Mouse (Mus musculus): ENCODE results near the gene Efcab2. TPM values are rescaled to one million over a fixed set of nuclear protein-coding genes. Genes with fewer than 3 reads are reported as not detected.

Gene Efcab2
- polyA plus RNA-seq, 1 experiment: 4.1 TPM

DNA sequence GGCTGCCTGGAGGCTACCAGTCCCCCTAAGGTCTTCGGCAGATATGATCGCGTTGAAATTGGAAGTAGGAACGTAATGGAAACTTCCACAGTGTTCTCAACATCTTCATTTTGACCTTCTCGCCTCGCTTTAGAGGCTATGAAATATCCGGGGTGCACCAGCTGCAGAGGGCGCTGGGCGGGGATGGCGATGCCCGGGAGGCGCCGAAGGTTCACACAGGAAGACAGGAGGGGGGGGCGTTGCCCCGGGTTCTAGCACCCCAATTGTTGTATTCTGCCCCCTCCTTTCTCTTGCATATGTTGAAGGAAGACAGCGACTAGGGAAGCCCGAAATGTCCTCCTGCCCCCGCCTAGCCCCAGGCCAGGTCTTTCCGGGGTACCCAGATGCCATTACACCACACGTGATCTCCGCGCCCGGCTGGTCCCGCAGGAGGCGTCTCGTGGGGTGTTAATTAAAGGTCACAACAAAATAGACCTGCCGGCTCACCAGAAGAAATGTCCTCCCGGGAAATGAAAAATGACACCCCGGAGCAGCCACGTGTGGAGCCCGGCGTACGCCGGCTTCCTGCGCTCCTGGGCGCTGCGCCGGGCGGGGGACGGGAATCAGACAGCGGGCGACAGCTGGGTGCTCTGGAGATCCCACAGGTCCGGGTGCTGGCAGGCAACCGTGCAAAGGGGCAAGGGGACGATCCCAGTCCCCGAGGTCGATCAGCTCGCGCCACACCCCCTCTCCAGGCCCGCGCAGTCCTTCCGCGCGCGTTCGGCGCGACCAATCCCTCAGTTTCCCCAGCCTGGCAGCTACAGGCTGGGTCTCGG lies 121.9 kb downstream of the Efcab2 start:
- peak overlapping the region; percentile 62 for H3K4me3 ChIP-seq (ENCODE audit: insufficient read depth, low read length)

DNA sequence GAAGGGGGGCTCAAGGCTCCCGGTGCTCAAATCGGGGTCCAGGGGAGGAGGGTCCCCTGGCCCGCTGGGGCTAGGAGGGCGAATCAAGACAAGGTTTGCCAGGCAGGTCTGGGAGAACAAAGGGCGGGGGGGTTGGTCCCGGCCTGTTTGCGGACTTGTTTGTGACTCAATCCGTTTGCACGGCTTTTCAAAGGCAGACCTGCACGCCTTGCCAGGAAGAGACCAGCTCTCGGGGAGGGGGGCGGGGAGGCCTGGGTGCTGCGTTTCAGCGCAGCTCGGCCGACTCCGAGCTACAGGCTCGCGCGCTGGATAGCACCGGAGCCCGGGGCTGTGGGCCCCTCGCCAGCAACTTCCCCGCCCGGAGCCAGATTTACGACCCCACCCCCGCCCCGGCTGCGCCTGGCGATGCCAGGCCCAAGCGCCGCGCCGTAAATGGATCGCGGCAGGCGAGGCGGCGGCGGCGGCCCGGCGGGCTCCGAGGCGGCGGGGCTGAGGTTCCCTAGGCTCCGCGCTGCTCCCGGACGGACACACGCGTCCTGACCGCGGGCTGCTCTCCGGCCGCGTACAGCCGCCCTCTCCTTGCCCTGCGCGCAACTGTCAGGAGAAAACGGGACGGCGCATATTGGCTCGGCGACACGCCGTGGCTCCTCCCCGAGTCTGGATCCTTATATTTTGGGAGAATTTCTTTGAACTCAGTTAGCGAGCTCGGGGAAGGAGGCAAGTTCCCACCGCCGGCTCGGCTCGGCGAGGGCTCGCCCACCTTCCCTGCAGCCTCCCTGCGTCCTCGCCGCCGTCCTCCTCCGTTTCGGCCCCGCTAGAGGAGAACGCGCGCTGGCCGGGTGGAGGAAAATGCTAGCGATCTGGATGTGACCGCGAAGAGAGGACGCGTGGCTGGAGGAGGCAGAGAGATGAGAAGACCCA lies 122.8 kb downstream of the Efcab2 start, which contains the start of gene Kif26b:
Gene Kif26b, plus strand, starts transcription at position 695 of the 921 bp plus-strand sequence.
- TF ChIP-seq POLR2A (IDR thresholded peaks at IDR 0.05; ENCODE audit: borderline replicate concordance, low read depth, low read length) (no peak), CTCF (IDR thresholded peaks at IDR 0.05; ENCODE audit: low read depth, low read length) (no peak)
- Histone ChIP-seq H3K4me1 (ENCODE audit: control insufficient read depth, insufficient read depth, low read length) (no peaks in the 10 kb centered on the region; the same call in 1 of the 2 replicates), H3K27ac (ENCODE audit: insufficient read depth, low read depth, low read length) (no peak within 1 kb of the TSS), H3K4me3 (ENCODE audit: insufficient read depth, low read length) (peak within 1 kb of the TSS; percentile 62)

More for the DNA sequence above, 121.9 kb downstream of the Efcab2 start:
- H3K4me1 ChIP-seq (ENCODE audit: control insufficient read depth, insufficient read depth, low read length): peaks cover 5% of the 10 kb centered on the region; the same call in 1 of the 2 replicates
- H3K27ac ChIP-seq (ENCODE audit: insufficient read depth, low read depth, low read length): no peak overlapping the region
- TF ChIP-seq POLR2A (IDR thresholded peaks at IDR 0.05; ENCODE audit: borderline replicate concordance, low read depth, low read length): no peak
- TF ChIP-seq CTCF (IDR thresholded peaks at IDR 0.05; ENCODE audit: low read depth, low read length): no peak

DNA sequence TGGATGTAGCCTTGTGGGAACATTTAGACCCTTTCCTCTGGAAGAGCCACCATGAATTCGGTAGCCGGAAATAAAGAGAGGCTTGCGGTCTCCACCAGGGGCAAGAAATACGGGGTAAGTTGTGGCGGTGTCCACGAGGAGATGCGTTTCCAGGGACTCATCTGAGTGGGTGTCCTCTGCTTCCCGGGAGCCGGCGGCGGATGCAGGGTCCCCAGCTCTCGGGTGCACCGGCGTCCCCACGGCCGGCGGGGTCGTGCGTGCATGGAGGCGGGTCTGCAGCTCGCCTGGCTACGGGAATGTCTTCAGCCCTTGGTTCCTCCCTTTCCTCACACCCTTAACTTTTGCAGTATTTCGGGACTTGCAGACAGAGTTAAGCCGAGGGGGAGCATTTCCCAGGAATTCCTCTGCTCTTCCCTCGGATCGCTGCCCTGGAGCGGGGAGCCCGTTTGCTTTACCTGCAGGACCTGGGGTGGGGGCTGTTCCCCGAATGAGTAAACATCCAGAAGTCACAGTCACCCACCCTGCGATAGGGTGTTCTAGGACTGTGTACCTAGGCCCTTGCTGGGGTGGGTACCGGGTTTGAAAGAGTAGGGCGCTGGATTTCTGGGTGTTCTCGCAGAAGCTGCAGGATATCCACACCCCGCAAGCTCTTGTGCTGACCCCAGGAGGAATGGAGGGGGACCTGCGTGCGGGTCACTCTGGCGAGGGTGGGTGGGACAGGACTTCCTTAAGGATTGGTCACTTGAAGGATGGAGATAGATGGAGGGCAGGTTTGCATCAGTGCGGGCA lies 123.8 kb downstream of the Efcab2 start:
- no peaks in the 10 kb centered on the region; the same call in 1 of the 2 replicates for H3K4me1 ChIP-seq (ENCODE audit: control insufficient read depth, insufficient read depth, low read length)
- H3K27ac ChIP-seq (ENCODE audit: insufficient read depth, low read depth, low read length): no peak overlapping the region
- H3K4me3 ChIP-seq (ENCODE audit: insufficient read depth, low read length): peak overlapping the region; percentile 62
- no peak for TF ChIP-seq CTCF (IDR thresholded peaks at IDR 0.05; ENCODE audit: low read depth, low read length)

DNA sequence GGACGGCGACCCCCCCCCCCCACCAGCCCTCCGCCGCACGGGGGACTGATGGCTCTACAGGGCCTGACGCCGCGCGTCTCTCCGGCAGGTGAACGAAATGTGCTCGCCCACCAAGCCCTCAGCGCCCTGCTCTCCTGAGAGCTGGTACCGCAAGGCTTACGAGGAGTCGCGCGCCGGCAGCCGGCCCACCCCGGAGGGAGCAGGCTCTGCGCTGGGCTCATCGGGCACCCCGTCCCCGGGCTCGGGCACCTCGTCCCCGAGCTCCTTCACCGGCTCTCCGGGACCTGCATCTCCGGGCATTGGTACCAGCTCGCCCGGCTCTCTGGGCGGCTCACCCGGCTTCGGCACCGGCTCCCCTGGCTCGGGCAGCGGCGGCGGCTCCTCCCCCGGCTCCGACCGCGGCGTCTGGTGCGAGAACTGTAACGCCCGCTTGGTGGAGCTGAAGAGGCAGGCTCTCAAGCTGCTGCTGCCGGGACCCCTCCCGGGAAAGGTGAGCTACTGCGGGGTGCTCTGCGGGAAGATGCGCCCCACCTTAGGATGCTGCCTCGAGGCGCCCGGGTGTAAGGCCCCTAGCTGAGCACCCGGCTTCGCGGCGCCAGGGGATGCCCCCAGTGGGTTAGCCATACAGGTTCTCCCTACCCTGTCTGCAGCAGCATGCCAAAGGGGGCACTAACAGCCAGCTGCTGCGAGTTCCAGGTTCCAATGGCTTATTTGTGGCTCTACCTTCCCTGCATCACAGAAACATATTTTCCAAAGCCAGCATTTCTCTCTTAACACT lies 124.6 kb downstream of the Efcab2 start:
- H3K27ac ChIP-seq (ENCODE audit: insufficient read depth, low read depth, low read length): no peak overlapping the region
- H3K4me3 ChIP-seq (ENCODE audit: insufficient read depth, low read length): peak overlapping the region; percentile 62
- TF ChIP-seq POLR2A (IDR thresholded peaks at IDR 0.05; ENCODE audit: borderline replicate concordance, low read depth, low read length) (no peak), CTCF (IDR thresholded peaks at IDR 0.05; ENCODE audit: low read depth, low read length) (peak; percentile 32; the same call in 1 of the 2 replicates)
- H3K4me1 ChIP-seq (ENCODE audit: control insufficient read depth, insufficient read depth, low read length): no peaks in the 10 kb centered on the region; the same call in 1 of the 2 replicates

Other genes with a start within 250 kb of the Efcab2 start
- gene Desi2, start 218.7 kb upstream of the Efcab2 start, polyA plus RNA-seq (2012; ENCODE audit: insufficient read depth, insufficient read length, missing spikeins): 17.3 and 17.6 TPM in 2 replicates
- gene Cox20, start 87.0 kb upstream of the Efcab2 start, polyA plus RNA-seq (2012; ENCODE audit: insufficient read depth, insufficient read length, missing spikeins): 73.7 and 80.6 TPM in 2 replicates
- gene Hnrnpu, start 68.3 kb upstream of the Efcab2 start, polyA plus RNA-seq (2012; ENCODE audit: insufficient read depth, insufficient read length, missing spikeins): 534 and 556 TPM in 2 replicates
- 0.15 and 0.17 TPM in 2 replicates for gene Kif26b, start 123.0 kb downstream of the Efcab2 start, polyA plus RNA-seq (2012; ENCODE audit: insufficient read depth, insufficient read length, missing spikeins)

All from bone marrow macrophage, adult 2 months (primary cell).